Mouse (Mus musculus) activated CD4-positive, CD25-positive, alpha-beta regulatory T cell, adult 4 months (primary cell): ENCODE data around the gene Rabgap1l. TPM values are rescaled to one million over a fixed set of nuclear protein-coding genes. Genes with fewer than 3 reads are reported as not detected.

ENCODE experiments used
- ATAC-seq: one replicate; pipeline ENCODE4 v1.8.0; 2017
- polyA plus RNA-seq, 2 experiments: library from polyadenylated mRNA; unstranded; fragments of 100-300 nt; shearing (Covaris generic); gene quantifications; one replicate each; pipeline ENCODE4 v1.2.1; 2017

The Rabgap1l gene
- polyA plus RNA-seq, 2 experiments from 2014 or later, result 250 to 264 TPM

DNA sequence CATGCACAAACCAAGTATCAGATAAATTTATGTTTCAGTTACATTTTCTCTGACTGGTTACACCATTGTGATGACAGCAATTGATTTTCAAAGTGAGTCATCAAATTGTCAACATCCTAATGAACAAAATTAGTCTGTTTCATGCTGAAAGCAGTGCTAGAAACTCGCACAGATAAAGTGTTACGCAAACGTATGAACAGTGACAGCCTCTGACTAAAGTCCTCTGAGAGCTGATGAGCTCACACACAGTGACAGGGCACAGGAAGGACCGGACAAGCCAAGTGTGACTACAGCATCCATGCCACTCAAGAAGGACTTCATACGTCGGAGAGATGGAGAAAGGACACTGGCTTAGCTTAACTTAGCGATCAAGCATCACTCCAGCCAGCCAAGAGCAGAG lies 419.7 kb downstream of the Rabgap1l start:
- no peak for ATAC-seq

DNA sequence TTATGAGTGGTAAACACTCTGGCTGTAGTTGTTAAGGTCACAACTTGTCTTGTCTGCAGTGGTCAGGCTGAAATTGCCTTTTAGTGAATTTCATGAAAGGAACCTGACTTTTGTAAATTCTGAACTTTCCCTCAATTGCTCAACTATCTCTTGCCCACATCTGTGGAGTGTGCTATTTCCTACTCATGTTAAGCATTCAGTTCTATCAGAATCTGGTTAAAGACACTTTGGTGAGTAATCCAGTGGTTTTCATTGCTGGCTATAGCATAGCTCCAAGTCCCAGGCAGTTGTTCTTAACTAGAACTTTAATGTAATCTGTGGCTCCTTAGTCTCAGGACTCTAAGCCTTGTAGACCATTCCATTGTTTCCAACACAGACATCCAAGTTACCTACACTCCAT lies 421.3 kb downstream of the Rabgap1l start:
- no peak for ATAC-seq

DNA sequence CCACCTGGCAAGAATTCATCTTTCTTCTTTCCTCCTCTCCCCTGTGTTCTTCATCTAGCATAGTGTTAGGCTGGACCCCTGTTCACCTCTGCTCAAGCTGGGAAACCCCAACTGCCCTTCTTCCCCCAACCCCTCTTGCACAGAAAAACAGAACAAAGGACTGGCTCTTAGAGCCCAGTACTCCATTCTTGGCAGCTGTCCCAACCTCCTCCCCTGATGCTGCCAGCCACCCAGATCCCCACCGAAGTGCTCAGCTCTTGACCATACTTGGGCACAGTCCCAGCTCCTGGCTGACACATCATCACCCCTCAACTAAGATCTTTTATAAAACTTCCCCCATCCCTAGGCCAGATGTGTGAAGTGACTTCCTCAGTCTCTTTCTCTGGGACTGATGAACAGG lies 422.5 kb downstream of the Rabgap1l start:
- no peak for ATAC-seq

DNA sequence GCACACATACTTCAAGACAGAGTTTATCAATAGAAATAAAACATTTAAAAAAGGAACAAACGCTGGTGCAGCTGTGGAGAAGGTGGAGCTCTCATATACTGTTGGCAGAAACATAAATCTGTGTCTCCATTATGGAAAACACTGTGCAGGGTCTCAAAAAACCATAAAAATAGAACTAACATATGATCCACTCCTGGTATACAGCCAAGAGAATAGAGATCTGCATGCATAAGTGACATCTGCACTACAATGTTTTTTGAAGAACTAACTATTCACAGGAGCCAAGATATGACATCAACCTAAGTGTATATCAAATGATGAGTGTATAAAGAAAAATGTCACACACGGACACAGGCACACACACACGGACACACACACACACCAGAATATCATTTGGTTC lies 426.4 kb downstream of the Rabgap1l start:
- no peak for ATAC-seq

DNA sequence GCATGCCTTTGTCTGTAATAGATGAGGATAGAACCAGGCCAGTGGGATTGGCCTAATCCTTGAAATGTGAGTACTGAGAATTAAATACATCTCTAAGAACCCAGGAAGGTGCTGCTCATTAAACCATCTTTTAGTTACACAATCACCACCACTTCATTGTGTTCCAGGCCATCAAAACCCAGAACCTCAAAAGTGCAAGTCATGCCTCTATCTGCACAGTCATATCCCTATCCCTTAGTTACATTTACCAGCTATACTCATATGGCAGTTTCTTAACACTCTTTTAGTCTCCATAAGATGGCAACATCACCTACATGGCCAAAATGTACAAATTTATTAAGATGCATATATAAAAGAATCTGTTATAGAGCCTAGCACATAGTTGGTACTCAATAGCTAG lies 435.7 kb downstream of the Rabgap1l start:
- ATAC-seq, result no peak

DNA sequence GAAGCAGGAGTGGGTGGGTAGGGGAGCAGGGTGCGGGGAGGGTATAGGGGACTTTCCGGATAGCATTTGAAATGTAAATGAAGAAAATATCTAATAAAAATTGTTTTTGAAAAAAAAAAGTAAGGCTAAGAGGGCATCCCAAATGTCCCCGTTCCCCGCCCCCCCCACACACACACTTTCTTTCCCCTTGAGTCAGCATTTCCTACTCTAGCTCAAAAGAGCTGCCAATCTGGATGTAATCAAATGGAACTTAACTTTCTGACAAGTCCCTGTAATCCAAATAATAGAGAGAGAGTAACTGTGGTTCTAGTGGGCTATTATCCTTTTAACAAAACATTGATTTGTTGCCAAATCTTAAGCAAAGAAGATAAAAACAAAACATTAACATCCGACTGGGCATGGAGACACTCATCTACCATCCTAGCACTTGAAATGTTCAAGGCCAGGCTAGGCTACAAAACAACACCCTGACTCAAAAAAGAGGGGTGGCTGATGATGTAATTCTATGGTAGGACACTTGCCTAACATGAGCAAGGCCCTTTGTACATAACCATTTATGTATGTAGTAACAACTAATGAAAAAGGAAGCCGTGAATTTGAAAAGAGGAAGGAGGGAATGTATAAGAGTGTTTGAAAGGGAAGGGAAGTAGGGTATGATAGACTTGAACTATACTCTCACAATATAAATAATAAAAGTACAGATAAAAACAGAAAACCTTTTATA lies 439.1 kb downstream of the Rabgap1l start:
- ATAC-seq, result no peak

DNA sequence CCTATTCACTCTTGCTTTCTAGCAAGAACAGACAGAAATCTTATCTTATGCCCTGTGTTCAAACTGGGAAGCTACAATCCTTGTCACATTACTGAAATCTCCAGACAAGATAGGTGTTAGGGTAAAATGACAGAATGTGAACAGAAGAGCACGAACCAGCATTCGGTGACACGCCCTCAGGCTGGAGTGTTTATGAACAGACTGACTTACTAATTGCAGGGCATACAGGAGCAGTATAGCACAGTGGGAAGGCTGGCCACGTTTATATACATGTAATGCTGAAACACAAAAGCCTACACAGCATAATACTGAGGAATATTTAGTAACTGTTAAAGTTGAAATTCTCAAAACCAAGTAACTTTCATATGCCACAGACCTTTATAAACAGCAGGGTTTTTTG lies 440.7 kb downstream of the Rabgap1l start:
- no peak for ATAC-seq

DNA sequence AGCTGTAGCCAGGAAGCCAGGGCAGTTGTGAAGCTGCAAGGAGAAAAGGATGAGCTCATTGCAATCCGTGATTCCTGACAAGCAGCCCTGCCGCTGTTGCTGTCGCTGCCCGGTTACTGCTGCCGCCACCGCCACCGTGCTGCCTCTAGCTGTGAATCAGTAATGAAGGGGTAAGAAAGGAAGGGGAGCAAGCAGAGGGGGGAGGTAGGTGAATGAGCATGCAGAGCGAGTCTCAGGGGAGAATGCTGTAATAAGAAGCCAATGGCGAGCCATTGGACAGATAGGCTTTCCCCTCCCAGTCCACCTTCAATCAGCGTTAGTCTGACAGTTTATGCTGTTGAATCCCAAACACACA lies 441.2 kb downstream of the Rabgap1l start:
- ATAC-seq, result no peak

DNA sequence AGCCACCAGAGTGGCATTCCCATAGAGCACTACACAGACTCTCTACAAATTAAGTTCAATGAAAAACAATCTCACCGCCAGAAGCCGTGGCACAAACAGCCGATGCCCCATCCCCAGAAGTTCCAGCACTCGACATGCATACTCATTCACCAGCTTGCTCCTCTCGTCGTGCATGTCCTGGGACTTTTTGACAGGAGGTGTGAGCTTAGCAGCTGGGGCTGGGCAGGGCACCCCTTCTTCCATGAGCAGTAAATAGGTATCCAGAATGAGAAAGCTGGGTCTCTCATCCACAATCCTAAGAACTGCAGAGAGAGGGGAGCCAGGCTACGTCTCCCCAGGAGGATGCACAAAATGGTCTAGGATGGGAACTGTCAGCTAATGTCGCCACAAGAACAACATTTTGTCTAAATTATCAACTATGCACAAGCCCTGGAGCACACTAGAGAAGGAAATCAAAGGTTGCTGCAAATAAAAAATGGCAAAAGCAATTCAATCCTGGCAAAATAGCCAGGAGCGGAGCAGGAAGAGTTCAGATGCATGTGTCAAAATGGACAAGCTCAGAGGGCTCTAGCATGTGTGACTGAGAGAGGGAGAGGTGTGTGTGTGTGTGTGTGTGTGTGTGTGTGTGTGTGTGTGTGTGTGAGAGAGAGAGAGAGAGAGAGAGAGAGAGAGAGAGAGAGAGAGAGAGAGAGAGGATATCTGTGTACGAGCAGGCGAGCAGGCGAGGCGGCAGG lies 441.7 kb downstream of the Rabgap1l start:
- ATAC-seq, result no peak

DNA sequence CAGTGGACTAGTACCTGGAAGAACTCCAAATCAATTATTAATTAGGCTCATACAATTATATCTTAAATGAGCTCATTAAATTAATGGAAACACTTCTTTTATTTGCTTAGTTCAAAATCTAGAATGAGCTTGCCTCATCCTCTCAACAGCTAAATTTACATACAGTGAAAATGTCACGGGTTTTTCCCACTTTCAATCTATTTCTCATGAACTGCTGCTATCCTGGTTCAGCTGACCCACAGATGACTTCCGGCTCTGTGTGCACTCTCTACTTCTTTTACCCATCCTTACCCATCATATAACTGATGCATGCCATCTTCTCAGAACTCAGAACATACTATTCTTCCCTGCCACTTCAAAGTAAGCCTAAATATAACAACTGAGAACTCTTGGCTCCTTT lies 452.4 kb downstream of the Rabgap1l start:
- peak; percentile 43 for ATAC-seq

DNA sequence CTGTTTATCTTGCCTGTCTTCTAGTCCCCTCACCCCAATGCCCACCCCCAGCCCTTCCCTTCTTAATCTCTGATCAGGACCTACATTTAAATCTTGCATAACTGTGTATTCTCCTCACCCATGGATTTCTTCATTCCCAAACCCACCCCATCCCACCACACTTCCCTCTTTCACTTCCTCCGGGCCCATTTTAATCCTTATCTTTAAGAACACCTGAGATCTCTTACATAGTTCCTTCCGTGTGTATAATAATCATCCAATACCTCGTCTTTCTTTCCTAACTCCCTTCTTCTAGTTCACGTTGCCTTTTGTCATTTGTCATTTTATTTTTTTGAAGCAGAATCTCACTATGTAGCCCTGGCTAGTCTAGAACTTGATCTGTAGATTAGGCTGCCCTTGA lies 453.6 kb downstream of the Rabgap1l start:
- ATAC-seq, result no peak

DNA sequence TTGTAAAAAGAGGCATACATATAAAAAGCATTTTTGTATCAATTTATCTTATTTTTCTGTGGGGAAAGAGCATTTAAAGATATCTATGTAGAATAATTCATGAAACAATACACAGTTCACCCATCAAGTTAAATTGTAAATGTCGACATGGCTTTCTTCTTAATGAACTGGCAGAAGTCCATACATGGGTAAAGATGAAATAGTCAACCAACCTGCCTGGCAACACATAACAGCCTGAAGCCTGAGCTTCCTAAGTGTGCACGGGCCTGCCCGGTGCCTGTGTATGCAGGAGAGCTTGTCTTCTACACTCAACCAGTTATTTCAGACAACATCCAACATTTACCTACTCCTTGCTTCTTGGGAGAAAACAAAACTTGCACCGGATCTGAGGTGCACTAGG lies 458.2 kb downstream of the Rabgap1l start:
- ATAC-seq, result no peak

DNA sequence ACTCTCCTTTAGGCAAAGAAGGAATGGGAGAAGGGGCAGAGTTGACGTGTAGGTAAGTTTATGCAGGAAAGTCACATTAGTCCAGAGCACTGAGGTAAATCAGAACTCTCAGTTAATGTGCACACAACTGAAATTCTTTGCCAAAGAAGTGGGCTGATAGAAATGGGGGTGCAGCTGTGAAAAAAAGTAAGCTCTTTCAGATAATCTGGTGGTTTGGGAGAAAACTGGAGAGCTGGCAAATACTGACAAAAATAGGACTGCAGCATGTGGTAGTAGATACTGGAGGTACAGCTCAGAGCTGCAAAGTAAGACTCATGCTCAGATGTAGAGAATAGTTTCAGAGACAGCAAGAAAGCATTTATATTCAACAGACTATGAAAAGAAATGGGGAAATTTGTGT lies 462.2 kb downstream of the Rabgap1l start:
- no peak for ATAC-seq

DNA sequence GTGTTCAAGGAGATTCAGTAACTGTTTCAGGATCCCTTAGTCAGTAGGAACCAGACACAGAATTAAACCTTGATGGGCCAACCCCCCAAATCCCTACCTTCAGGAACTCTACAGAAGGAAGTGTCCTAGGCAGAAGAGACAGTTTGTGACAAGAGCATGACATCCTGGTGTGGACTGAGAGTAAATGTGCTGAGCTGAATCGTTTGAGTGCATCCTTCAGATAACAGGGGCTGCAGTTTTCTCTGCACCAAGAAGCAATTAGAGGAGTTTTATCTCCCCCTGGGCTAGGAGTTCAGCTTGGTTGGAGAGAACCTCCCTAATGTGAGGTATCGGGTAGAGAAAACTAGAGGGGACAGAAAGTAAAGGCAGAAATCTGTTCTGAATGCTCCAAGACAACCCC lies 462.8 kb downstream of the Rabgap1l start:
- no peak for ATAC-seq

DNA sequence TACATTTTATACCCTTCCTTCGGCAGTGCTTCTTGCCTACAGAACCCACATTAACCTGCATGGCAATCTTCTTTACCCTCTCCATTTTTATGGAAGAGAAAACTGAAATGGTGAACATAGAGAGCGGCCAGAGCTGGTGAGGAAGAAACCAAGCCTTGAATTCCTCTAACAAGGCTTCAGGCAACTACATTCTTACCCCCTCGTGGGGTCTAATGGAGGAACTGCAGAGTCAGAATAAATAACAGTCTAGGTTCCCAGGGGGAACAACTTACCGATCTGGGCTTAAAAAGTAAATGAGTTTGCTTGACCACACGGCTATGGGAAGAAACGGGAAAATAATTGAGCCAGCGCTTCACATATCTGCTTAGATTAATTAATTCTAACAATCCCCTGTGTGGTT lies 463.2 kb downstream of the Rabgap1l start:
- no peak for ATAC-seq

DNA sequence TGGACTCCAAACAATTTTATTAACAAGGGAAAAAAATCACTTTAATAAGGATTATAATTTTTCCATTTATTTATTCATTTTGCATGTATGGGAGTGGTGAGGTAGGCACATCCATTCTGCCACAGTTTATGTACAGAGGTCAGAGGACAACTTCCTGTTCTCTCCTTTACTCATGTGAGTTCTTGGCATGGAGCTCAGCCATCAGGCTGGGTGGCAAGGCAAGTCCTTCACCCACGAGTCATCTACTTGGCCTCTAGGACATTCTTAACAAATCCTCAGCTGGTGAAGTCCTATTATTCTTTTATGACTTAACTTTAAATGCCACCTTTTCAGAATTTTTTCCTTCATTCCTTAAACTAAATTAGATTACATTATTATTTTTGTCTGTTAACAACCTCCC lies 465.5 kb downstream of the Rabgap1l start:
- ATAC-seq, result no peak

DNA sequence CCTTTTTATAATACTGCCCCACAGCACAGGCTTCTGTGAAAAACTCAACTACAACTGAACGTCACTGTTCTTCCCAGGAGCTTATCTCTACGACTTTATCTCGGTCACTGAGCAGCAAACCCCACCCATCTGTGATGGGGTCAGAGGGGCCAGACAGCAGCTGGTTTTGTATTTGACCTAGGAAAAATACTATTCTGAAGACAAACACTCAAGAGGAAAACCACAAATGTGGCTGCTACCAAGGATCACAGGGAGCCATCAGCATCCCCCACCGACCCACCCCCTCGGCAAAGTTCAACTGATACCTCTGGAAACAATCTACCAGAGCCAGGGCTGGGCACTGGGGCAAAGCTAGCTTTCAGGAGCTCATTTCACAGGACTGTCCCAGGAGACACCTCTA lies 467.5 kb downstream of the Rabgap1l start:
- ATAC-seq, result no peak

DNA sequence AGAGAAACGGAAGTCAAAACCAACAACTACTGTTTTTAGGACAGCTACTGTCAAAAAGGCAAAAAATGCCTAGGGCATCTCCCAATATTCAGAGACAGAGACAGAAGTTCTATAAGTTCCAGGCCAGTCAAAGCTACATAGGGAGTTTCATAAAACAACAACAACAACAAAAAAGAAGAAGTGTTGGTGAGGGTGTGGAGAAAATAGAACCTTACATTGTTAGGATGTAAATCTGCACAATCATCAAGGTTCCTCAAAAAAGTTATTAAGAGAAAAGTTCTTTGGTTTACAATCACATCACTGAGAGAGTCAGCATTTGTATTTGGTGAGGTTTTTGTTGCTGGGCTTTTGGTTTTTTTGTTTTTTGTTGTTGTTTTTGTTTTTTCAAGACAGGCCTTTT lies 472.3 kb downstream of the Rabgap1l start:
- no peak for ATAC-seq

DNA sequence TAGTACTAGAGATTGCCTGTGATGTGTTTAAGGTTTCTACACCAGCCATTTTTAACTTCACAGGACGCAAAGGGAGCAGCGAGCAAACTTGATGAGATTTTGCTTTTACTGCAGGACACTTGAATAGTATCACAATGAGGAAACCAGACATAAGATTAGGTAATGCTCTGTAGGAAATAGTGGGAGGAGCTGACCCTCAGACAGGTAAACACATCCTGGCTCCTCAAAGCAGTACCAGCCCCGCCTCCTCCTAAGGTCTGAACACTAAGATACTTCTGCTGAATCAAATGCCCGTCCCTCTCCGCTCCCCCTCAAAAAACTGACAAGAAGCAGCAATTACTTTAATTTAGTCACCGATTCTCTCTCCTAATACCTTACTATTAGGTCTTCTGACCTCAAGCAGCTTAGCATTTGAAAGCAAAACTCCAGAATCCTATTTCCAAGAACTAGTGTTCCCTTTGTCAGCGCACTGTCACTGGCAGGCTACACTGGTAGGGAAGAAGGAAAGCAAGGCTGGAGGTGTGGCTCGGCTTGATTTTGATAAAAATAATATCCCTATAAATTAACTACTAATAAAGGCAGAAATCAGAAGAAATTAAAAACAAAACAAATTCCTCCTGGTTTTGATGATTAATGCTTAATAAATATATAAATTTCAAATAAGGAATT lies 474.8 kb downstream of the Rabgap1l start:
- no peak for ATAC-seq

DNA sequence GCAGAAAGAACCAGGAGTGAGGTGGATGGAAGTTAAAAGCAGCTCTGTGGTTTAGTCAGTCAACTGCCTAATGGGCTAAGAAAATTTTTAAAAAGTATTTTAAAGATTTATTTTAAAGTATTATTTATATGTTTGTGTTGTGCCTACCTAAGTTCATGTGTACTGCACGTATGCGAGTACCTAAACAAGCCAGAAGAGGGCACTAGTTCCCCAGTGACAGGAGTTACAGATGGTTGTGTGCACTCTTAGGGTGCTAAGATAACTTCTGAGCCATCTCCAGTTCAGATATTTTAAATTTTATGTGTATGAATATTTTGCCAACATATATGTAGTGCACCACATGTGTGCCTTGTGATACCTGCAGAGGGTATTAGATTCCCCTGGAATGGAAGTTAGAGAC lies 476.8 kb downstream of the Rabgap1l start:
- ATAC-seq, result no peak

DNA sequence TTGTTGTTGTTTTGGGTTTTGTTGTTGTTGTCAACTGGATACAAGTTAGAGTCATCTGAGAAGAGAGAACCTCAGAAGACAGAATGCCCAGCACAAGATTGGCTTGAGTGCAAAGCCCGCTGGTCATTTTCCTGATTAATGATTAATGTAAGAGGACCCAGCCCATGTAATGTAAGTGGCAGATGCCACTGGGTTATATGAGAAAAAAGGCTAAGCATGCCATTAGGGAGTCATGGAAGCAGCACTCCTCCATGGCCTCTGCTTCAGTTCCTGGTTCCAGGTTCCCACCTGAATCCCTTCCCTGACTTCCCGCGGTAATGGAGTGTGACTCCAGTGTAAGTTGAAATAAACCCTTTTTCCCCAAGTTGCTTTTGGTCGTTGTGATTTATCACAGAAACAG lies 480.4 kb downstream of the Rabgap1l start:
- no peak for ATAC-seq

DNA sequence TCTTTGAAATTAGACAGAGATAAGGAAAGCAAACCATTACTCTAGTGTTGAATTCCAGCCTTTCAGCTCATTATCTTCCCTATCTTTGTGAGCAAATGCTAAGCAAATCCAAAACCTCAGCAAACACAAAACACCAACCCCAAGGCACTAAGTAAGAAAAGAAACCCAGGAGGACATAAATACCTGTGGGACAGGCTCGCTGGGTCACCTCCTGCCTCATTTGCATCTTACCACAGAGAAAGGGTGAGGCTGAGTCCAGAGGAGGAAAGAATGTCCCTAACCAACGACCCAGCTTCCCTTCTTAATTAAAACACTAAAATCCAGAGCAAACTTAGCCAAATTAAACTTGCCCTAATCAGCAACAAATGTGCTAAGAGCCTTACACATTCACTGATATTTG lies 481.1 kb downstream of the Rabgap1l start:
- ATAC-seq, result no peak

DNA sequence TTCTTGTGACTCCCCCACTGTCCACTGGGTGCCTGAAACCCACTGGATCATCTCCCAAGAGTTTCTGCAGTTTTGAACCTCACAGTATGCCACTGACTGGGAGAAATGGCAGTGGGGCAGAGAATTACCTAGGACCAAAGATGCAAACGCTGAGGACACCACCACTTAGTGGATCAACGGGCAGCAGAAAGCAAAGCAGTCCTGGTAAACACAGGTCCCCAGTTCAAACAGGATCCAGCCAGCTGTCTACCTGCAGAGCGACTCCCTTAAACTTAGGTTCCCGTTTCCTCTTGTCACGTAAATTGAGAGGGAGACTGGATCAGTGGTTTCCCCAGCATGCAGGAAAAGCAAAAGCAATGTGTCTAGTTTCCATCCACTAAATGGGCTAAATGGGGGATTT lies 483.1 kb downstream of the Rabgap1l start:
- no peak for ATAC-seq

DNA sequence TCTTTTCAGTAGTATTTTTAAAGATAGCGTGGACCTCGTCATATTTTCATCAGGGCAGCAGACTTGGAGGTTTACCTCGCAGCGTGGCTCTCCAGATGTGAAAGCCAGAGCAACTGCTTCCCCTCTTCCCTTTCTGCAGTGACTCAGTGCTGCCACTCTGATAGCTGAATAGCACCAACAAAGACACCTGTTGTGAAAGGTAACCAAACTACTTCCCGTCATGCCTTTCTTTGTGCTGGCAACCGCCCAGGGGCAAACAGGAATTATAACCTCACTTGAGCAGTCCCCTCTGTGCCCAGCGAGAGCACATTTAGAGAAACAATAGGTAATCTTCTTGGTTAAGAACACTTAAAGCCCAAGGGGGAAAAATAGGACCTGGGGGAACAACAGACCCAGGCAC lies 484.0 kb downstream of the Rabgap1l start:
- peak; percentile 60 for ATAC-seq
